Mouse (Mus musculus): ENCODE data around the gene Lingo1.

GRCm38 (mm10) chr9:56796656-56797131, 426 bp upstream of the Lingo1 start:
- TF ChIP-seq CTCF (IDR thresholded peaks at IDR 0.05; ENCODE audit: low read depth): no peak
- TF ChIP-seq EP300 (IDR thresholded peaks at IDR 0.05; ENCODE audit: low read depth): no peak

Measured in liver, postnatal 0 days (tissue).